Mouse (Mus musculus): ENCODE data around the gene Morc4. TPM values are rescaled to one million over a fixed set of nuclear protein-coding genes. Genes with fewer than 3 reads are reported as not detected.

Gene Morc4
- total RNA-seq, 2 experiments from 2014 or later: 3.5 to 5.3 TPM

Other genes starting within 250 kb of the Morc4 start
- gene Tbc1d8b, start 186.7 kb downstream of the Morc4 start, total RNA-seq (2021): 1 to 10 TPM; 3.1 to 4.3 TPM
- gene Gm15013, start 157.2 kb downstream of the Morc4 start, total RNA-seq (2021): not detected
- gene Ripply1, start 89.3 kb downstream of the Morc4 start, total RNA-seq (2021): not detected
- under 1 TPM; 0.54 to 0.66 TPM for gene Cldn2, start 70.8 kb downstream of the Morc4 start, total RNA-seq (2021)
- gene Rbm41, start 126.9 kb upstream of the Morc4 start, total RNA-seq (2021): 10 to 100 TPM in 1 of 2 experiments, 1 to 10 TPM in 1; 8.9 to 10.7 TPM
- gene Nup62cl, start 191.0 kb upstream of the Morc4 start, total RNA-seq (2021): not detected
- gene Pih1h3b, start 191.2 kb upstream of the Morc4 start, total RNA-seq (2021): not detected